Mouse (Mus musculus): ENCODE data around the gene Rtl10.

Gene Rtl10

GRCm38 (mm10) chr16:18498558-18498990, at the start of gene Rtl10, which contains the start of gene Gnb1l:
Rtl10 (plus strand) TSS chr16:18498901.
Gnb1l (plus strand) TSS chr16:18498713.
- peak; percentile 94 for DNase-seq

- DNase-seq = no peak
Measured at GRCm38 (mm10) chr16:18449005-18449404, 49.7 kb upstream of the Rtl10 start.

GRCm38 (mm10) chr16:18451486-18452181, 47.1 kb upstream of the Rtl10 start:
- DNase-seq = peak; percentile 85

GRCm38 (mm10) chr16:18452361-18452862, 46.3 kb upstream of the Rtl10 start:
- DNase-seq = peak; percentile 62

- DNase-seq = no peak
Measured at GRCm38 (mm10) chr16:18453846-18454245, 44.9 kb upstream of the Rtl10 start.

GRCm38 (mm10) chr16:18455407-18455806, 43.3 kb upstream of the Rtl10 start:
- DNase-seq = no peak

- no peak for DNase-seq
Measured at GRCm38 (mm10) chr16:18458661-18459060, 40.0 kb upstream of the Rtl10 start.

GRCm38 (mm10) chr16:18459335-18459954, 39.3 kb upstream of the Rtl10 start:
- no peak for DNase-seq

GRCm38 (mm10) chr16:18459955-18460370, 38.7 kb upstream of the Rtl10 start:
- no peak for DNase-seq

GRCm38 (mm10) chr16:18460826-18461225, 37.9 kb upstream of the Rtl10 start:
- no peak for DNase-seq

GRCm38 (mm10) chr16:18462031-18462430, 36.7 kb upstream of the Rtl10 start:
- DNase-seq = no peak

- DNase-seq = no peak
Measured at GRCm38 (mm10) chr16:18462598-18462997, 36.1 kb upstream of the Rtl10 start.

GRCm38 (mm10) chr16:18464271-18464670, 34.4 kb upstream of the Rtl10 start:
- no peak for DNase-seq

GRCm38 (mm10) chr16:18470829-18471228, 27.9 kb upstream of the Rtl10 start:
- no peak for DNase-seq

- DNase-seq = no peak
Measured at GRCm38 (mm10) chr16:18471381-18471955, 27.2 kb upstream of the Rtl10 start.

GRCm38 (mm10) chr16:18471976-18472375, 26.7 kb upstream of the Rtl10 start:
- no peak for DNase-seq

GRCm38 (mm10) chr16:18472416-18472815, 26.3 kb upstream of the Rtl10 start:
- DNase-seq = no peak

- no peak for DNase-seq
Measured at GRCm38 (mm10) chr16:18472976-18473375, 25.7 kb upstream of the Rtl10 start.

GRCm38 (mm10) chr16:18474021-18474420, 24.7 kb upstream of the Rtl10 start:
- DNase-seq = no peak

GRCm38 (mm10) chr16:18477996-18478395, 20.7 kb upstream of the Rtl10 start:
- DNase-seq = no peak

- no peak for DNase-seq
Measured at GRCm38 (mm10) chr16:18479667-18480066, 19.0 kb upstream of the Rtl10 start.

- DNase-seq = no peak
Measured at GRCm38 (mm10) chr16:18480933-18481485, 17.7 kb upstream of the Rtl10 start.

- no peak for DNase-seq
Measured at GRCm38 (mm10) chr16:18482431-18482830, 16.3 kb upstream of the Rtl10 start.

- no peak for DNase-seq
Measured at GRCm38 (mm10) chr16:18483839-18484238, 14.9 kb upstream of the Rtl10 start.
